Mouse (Mus musculus): ENCODE measurements at regions not wholly inside any gene's neighbourhood (a gene's known extent, or its start where the extent isn't known, plus 50 kb on each side); places are given as distances from the start of the nearest gene placed in this dataset.
"Not testable (repeated sequence)": the region's sequence is repeated elsewhere in the genome, so short reads cannot be mapped to it uniquely, and the experiment has no call there.

- no peak for DNase-seq
These were observed 72.5 kb upstream of the Ccdc122 start for GRCm38 (mm10) chr14:76964046-76964445.

GRCm38 (mm10) chr14:76958875-76959274 is 77.7 kb upstream of the Ccdc122 start:
- DNase-seq = no peak

GRCm38 (mm10) chr14:76957136-76957535 is 79.4 kb upstream of the Ccdc122 start:
- no peak for DNase-seq

GRCm38 (mm10) chr14:76953171-76953570 is 83.4 kb upstream of the Ccdc122 start:
- no peak for DNase-seq

- DNase-seq = no peak
These were observed 85.1 kb upstream of the Ccdc122 start for GRCm38 (mm10) chr14:76951450-76951849.

GRCm38 (mm10) chr14:76949388-76949787 is 87.2 kb upstream of the Ccdc122 start:
- DNase-seq = no peak

- DNase-seq = no peak
These were observed 87.6 kb upstream of the Ccdc122 start for GRCm38 (mm10) chr14:76948948-76949347.

- no peak for DNase-seq
These were observed 88.1 kb upstream of the Ccdc122 start for GRCm38 (mm10) chr14:76948481-76948880.

GRCm38 (mm10) chr14:76947148-76947547 is 89.4 kb upstream of the Ccdc122 start:
- DNase-seq = no peak

- no peak for DNase-seq
These were observed 90.9 kb upstream of the Ccdc122 start for GRCm38 (mm10) chr14:76945626-76946025.

- DNase-seq = no peak
These were observed 94.9 kb upstream of the Ccdc122 start for GRCm38 (mm10) chr14:76941474-76942212.

- DNase-seq = no peak
These were observed 96.1 kb upstream of the Ccdc122 start for GRCm38 (mm10) chr14:76940507-76940906.

- no peak for DNase-seq
These were observed 99.9 kb upstream of the Ccdc122 start for GRCm38 (mm10) chr14:76936671-76937070.

- DNase-seq = not testable (repeated sequence)
These were observed 100.5 kb upstream of the Ccdc122 start for GRCm38 (mm10) chr14:76936051-76936450.

GRCm38 (mm10) chr14:76935453-76935852 is 101.1 kb upstream of the Ccdc122 start:
- no peak for DNase-seq

GRCm38 (mm10) chr14:76932890-76933289 is 103.7 kb upstream of the Ccdc122 start:
- no peak for DNase-seq

- no peak for DNase-seq
These were observed 105.2 kb upstream of the Ccdc122 start for GRCm38 (mm10) chr14:76931398-76931797.

GRCm38 (mm10) chr14:76929562-76929961 is 107.0 kb upstream of the Ccdc122 start:
- no peak for DNase-seq

GRCm38 (mm10) chr14:76928706-76929105 is 107.9 kb upstream of the Ccdc122 start:
- DNase-seq = no peak

GRCm38 (mm10) chr14:76927245-76927806 is 109.2 kb upstream of the Ccdc122 start:
- no peak for DNase-seq

- no peak for DNase-seq
These were observed 110.2 kb upstream of the Ccdc122 start for GRCm38 (mm10) chr14:76926416-76926815.

GRCm38 (mm10) chr14:76922399-76922939 is 114.1 kb upstream of the Ccdc122 start:
- DNase-seq = no peak

GRCm38 (mm10) chr14:76918091-76918490 is 118.5 kb upstream of the Ccdc122 start:
- DNase-seq = no peak
